Mouse (Mus musculus) erythroblast, embryonic 14.5 days (primary cell): Measurements from ENCODE around the gene Inafm2.

Experiments used
- GATA1 ChIP-seq: IDR thresholded peaks from 2 replicates; pipeline ENCODE4 v1.6.1; 2012; ENCODE audit warnings: low read length, inconsistent platforms, mixed read lengths
- TAL1 ChIP-seq: IDR thresholded peaks from 3 replicates; pipeline ENCODE4 v1.6.1; 2012; ENCODE audit warnings: low read length, inconsistent platforms, mixed read lengths

DNA sequence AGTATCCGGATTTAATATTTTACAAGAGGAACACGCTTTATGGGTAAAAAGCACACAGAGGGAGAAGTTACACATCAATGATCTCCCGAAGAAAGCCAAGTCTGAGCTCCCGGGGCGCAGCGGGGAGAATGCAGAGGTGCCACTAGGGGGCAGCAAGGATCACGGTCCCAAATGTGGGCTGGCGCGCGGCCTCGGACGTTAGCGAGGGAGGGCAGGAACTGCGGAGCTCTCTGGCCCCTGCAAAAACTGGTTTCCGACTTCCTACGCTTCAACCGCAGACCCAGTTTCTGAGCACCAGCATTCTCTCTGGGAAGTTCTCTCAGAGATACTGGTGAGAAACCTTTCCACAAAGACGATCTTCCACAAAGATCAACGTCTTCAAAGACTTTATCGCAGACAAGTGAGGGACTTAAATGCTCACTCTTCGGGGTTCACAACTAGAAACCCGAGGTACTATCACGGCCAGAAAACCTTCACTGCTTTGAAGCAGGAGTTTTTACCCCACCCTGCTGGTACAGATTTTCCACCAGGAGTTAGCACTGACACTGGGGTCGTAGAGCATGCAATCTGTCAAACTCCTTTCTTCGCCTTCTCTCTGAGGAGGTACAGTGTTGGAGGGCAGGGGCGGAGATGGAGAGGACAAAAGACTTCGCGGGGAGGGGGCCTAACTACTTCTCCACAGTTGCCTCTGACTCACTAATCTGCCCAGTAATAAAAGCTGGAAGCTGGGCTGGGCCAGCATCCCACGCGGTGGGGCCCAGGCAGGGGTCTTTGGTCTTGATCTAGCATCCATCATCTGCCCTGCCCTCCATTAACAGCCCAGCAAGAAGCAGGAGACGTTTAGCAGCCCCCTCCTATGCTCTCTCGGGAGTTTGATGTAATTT is 45.1 kb upstream of the Inafm2 start:
- TF ChIP-seq TAL1 (no peak), GATA1 (no peak)
